ENCODE assay signal across 11 mouse cellular contexts in the genomic region with DNA sequence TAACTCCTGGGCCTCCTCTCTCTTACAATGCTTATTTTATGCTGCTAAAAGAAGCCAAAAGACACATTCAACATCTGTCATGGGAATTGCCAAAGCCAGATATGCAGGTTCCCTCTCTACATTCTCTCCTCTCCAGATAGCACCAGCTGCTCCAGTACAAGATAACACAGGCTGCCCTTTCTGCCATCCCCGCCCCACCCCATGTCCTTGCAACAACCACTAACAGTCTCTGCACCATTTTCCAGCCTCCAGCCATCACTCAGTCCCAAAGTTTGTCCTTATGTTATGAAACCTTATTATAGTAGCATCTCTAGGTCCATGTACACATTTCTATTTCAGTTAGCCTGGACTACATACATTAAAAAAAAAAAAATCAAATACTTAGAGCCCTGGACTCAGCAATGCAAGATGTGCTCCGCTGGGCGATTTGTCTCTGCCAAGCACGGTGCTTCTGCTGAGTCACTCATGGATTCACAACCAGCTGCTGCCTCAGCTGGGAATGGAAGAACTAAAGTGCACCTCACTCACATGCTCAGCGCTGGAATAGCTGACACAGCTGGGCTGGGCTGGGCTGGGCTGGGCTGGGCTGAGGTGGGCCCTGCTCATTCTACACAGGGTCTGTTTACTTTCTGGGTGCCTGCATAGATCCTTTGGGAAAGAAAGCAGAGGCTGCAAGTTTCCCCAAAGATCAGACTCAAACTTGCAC. TPM values are rescaled to one million over a fixed set of nuclear protein-coding genes. Genes with fewer than 3 reads are reported as not detected.
A peak's percentile ranks its signal among the peaks of the same experiment; 100 is the strongest.
DNase-seq lines count a peak whose midpoint lies in the region; ATAC-seq lines count a peak whose summit lies in the region.
"Had no signal": no experiment of that assay in that cellular context is flagged by ENCODE, and none has a peak within 500 bp of the region (broad histone marks: within the 10 kb centered on the region; RNA-seq: fewer than 3 reads in every experiment).

No protein-coding gene starts in this region.

- DNase-seq in frontal cortex, postnatal 10 days (ENCODE audit: low spot score in 2 of 2): no peak
- DNase-seq in kidney, postnatal 14 days: peak; percentile 19
- no peak for DNase-seq in kidney, adult 11 months
- peak; percentile 54 for DNase-seq in adrenal gland, postnatal 14 days
- peak; percentile 38 for DNase-seq in skeletal muscle tissue, adult 2 months (ENCODE audit: low read depth, low spot score)
- DNase-seq in B cell, adult 2 months: no peak
- DNase-seq: cerebellum, postnatal 25 days; right cerebral cortex, postnatal 25 days had no signal

- ATAC-seq in frontal cortex, adult (ENCODE audit: low TSS enrichment): peak; percentile 83
- no peak for ATAC-seq in inflammation-experienced regulatory T-cells, adult 6 months
- ATAC-seq: Patski had no signal

RNA-seq across cellular contexts. Expression of a gene that starts 36.5 kb away (rescaled TPM):
- 24.9 and 28.8 TPM in 2 replicates for total RNA-seq in adrenal gland, postnatal 14 days (2021)
- polyA plus RNA-seq in inflammation-experienced regulatory T-cells, adult 6 months (2017; shearing (Covaris generic)): 10 to 100 TPM in 2 of 3 experiments, 1 to 10 TPM in 1; 2.5 to 14.1 (median 10.8) TPM

Comparison
In these comparisons a context has a peak if more than half of its experiments do, and no peak if none do; other contexts are left out.
1. DNase-seq: peak in kidney, postnatal 14 days (single experiment), adrenal gland, postnatal 14 days (single experiment) and skeletal muscle tissue, adult 2 months (single experiment); none in frontal cortex, postnatal 10 days (0 of 2), kidney, adult 11 months (single experiment) and B cell, adult 2 months (0 of 2).